Mouse (Mus musculus) gastrocnemius, adult 2 months (tissue): ENCODE measurements around the gene Grifin. TPM values are rescaled to one million over a fixed set of nuclear protein-coding genes. Genes with fewer than 3 reads are reported as not detected.

Experiments used
- DNase-seq: peaks from one replicate; pipeline ENCODE4 v3.0.0; 2022
- H3K27ac ChIP-seq: fragments of 200-600 bp; 2 replicates; pipeline ENCODE4 v1.8.1; 2022; ENCODE audit warnings: mild to moderate bottlenecking
- H3K4me3 ChIP-seq: fragments of 200-600 bp; 2 replicates; pipeline ENCODE4 v1.8.1; 2022; ENCODE audit warnings: mild to moderate bottlenecking, moderate library complexity
- CTCF ChIP-seq: fragments of 200-600 bp; IDR thresholded peaks from 2 replicates; pipeline ENCODE4 v1.8.1; 2022; ENCODE audit warnings: antibody characterized with exemption, mild to moderate bottlenecking, moderate library complexity
- intact Hi-C: fragments of 180-260 bp; cut with DNase I; formaldehyde crosslinking; loops from one replicate; pipeline ENCODE4 v1.15.1; 2025
- long read RNA-seq, 2 experiments: library from polyadenylated mRNA; stranded (forward); transcript quantifications; one replicate each; pipeline ENCODE4 v2.0.0; 2021
- total RNA-seq, 2 experiments: library from RNA; stranded (reverse); gene quantifications; 2 replicates each; pipeline ENCODE4 v1.2.3; 2021

Gene Grifin
- total RNA-seq, result not detected
- long read RNA-seq, experiment 1, result 0 reads
- long read RNA-seq, experiment 2, result 0 reads

DNA sequence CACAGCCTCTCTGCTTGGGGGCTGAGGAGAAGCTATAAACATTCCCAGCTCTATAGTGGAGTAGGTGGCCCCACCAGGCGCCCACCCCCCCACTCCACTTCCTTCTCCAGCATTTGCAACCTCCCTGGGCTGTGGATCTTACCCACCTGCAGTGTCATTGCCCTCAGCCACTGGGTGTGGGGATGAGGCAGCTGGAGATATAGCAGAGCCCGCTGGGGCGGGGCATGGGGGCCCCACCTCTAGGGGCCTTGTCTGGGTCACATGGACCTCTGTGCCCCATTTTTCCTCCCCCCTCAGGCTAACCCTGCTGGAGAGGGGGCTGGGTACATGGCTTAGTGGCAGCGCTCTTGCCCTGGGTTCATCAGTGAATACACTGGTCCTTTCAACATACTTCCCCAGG is at the start of gene Grifin:
Gene Grifin, minus strand, starts transcription at position 176 of the 400 bp plus-strand sequence.
- TF ChIP-seq CTCF, result no peak
- H3K27ac ChIP-seq, result peak within 1 kb of the TSS; percentile 35; the same call in 1 of the 2 replicates
- intact Hi-C loops, result no loop called here
- no peak within 1 kb of the TSS for H3K4me3 ChIP-seq
- no peak for DNase-seq

DNA sequence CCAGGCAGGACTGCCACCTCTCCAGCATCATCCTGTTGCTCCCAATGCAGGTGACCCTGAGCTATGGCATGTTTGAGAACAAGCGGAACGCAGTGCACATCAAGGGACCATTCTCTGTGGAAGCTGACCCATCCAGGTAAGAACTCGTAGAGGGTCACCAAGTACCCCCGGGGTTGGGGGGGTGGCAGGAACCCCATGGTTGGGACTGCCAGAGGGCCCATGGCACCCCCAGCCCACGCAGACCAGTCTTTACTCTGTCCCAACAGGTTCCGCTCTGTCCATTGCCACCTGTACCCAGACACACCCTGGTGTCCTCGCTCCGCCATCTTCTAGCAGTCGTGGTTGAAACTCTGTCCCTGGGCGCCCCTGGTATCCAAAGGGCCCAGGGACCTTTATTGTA is 49.3 kb upstream of the Grifin start:
- no peak overlapping the region for H3K4me3 ChIP-seq
- no peak overlapping the region for H3K27ac ChIP-seq
- intact Hi-C loops, result no loop called here
- TF ChIP-seq CTCF, result no peak
- DNase-seq, result no peak

DNA sequence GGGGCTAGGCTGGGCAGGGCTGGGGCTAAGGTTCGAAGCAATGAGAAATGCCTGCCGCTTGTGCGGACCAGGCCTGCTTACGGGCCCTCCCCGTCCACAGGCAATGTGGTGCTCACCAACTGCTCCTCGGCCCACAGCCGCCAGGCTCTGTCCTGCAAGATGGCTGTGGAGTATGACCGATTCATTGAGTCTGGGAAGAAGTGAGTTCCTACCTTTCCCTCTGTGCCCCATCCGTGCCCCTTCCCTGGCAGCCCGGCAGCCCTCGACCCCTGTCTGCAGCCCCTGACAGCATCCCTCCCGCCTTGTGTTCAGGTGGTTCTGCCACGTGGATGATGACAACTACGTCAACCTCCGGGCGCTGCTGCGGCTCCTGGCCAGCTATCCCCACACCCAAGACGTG is 47.3 kb upstream of the Grifin start:
- peak overlapping the region; percentile 82; the same call in 1 of the 2 replicates for H3K27ac ChIP-seq
- intact Hi-C loops, result no loop called here
- DNase-seq, result no peak
- H3K4me3 ChIP-seq, result peak overlapping the region; percentile 83
- no peak for TF ChIP-seq CTCF

DNA sequence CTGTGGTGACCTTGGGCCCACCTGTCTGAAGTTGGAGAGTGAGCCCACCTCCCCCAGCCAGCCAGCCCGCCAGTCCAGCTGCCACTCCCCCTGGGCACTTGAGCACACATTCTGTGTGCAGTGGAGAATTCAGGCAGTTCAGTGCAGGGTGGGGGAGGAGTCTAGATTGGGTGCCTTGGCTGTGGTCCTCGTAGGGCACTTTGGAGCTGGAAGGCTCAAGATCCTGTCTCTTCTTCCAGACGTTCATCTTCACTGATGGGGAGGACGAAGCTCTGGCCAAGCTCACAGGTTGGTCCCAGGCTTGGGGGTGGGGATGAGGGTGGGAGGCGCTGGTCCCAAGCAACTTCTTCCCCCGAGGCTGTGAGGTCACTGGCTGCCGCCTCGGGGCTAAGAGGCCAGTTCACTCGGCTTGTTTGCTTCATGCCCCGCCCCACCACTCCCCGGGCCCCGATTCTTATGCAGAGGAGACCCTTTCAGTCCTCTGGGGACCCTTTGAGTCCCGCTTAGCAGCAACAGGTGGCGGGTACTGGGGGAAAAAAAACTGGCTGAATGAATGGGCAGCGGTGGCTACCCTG is 46.8 kb upstream of the Grifin start:
- Histone ChIP-seq H3K4me3 (peak overlapping the region; percentile 83), H3K27ac (peak overlapping the region; percentile 82)
- TF ChIP-seq CTCF, result no peak
- intact Hi-C loops, result no loop called here
- DNase-seq, result no peak

DNA sequence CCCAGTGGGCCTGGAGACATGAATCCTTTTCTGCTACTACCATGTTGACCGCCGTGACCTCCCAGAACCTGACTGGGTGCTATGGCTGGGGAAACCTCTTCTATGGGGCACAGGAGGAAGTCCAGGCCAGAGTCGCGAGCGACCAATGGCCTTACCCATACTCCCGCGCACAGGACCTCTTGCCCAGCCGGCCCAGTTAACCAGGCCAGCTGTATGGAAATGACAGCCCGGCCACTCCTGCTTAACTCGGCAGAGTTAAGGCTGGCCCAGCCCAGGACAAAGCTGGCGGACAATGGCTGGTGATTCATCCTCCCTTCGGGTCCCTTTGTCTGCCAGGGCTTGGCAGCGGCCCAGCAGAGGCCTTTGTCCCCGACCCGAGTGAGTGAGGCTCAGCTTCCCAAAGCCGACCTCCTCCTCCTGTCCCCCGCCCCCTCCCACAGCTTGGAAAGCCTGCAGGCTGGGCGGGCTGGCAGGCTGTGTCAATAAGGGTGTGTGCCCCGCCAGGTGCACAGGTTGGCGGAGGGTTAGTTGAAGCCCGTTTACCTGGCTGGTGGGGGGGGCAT is 46.2 kb upstream of the Grifin start:
- peak overlapping the region; percentile 83 for H3K4me3 ChIP-seq
- intact Hi-C loops, result no loop called here
- peak; percentile 86 for DNase-seq
- TF ChIP-seq CTCF, result no peak
- peak overlapping the region; percentile 82 for H3K27ac ChIP-seq

DNA sequence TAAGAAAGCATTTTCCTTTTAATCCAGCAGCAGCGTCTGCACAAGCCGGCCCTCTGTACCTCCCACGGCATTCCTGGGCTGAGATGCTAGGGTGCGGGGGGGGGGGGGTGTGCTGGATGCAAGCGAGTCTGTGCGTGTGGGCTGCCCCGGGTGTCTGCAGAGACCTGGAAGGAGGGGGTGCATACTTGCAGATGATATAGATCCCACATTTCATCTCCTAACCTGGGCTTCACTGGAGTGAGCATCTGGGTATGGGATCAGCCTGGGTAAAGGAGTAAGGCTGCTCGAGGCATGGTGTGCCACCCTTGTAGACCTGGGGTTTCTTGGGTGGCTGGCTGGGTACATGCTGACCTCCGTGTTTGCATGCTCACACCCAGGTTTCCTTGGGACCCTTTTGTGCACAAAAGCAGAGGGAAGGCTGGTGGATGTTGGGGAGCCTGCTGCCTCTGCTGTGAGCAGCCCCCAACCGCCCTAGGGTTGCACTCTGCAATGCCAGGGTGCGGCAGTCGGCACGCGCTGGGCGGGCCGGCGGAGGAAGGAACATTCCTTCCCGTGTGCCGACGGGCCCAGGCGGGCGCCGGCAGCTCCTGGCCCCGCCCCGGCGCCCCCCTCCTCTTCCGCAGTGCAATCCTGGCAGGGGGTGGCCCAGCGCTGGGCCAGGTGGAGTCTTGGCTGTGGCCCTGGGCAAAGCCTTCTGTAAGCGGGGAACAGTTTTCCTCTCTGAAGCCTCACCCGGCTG is 45.6 kb upstream of the Grifin start:
- peak; percentile 65 for DNase-seq
- no peak for TF ChIP-seq CTCF
- Histone ChIP-seq H3K27ac (peak overlapping the region; percentile 82), H3K4me3 (peak overlapping the region; percentile 83)
- intact Hi-C loops, result no loop called here

DNA sequence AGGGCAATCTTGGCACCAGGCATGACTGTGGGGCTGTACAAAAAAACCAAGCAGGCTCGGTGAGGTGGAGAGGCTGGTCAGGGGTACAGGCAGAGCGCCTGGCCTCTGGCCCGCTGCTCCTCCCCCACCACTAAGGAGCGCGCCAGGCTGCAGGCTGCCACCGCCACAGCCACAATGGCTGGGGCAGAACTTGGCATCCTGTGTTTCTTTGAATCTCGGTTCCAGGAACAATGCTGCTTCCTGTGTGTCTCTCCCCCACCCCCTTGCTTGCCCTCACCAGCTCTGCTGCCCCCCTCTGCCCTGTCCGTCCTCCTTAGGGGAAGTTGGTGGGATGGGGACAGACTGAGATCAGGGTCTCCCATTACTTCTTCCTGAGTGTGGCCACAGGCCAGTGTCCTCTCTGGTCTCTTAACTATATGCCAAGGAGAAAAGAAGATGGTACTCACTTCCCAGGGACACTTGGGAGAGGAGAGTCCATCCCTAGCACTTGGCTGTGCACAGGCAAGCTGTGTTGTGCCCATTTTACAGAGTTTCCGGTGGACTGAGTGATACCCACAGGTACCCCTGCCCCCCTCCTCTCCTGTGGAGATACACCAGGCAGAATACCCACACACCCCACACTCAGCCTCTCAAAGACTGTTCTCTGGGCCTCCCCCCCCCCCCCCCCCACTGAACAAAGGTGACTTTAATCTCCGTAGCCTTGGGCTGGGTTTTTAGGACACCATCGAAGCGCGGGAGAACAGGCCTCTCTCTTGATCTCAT is 44.8 kb upstream of the Grifin start:
- DNase-seq, result peak; percentile 52
- intact Hi-C loops, result no loop called here
- H3K4me3 ChIP-seq, result peak overlapping the region; percentile 83
- TF ChIP-seq CTCF, result no peak
- H3K27ac ChIP-seq, result peak overlapping the region; percentile 82

DNA sequence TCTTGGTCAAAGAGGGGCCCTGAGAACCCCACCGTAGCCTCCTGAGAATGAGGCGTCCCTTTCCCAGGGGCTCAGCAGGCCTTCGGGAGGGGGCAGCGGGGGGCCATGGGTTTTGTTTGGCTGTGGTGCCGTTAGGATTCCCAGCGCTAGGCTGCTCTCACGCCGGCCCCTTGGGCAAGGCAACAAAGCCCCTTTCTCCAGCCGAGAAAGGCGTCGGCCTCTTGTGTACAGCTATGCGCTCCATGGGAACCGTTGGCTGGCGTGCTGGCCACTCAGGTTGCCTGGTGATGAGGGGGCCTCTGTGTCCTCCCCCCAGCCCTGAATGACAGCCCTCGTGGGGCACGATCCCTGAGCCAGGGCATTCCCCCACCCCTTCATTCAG is 43.8 kb upstream of the Grifin start:
- DNase-seq, result no peak
- Histone ChIP-seq H3K27ac (peak overlapping the region; percentile 82), H3K4me3 (peak overlapping the region; percentile 83)
- no peak for TF ChIP-seq CTCF
- intact Hi-C loops, result no loop called here

DNA sequence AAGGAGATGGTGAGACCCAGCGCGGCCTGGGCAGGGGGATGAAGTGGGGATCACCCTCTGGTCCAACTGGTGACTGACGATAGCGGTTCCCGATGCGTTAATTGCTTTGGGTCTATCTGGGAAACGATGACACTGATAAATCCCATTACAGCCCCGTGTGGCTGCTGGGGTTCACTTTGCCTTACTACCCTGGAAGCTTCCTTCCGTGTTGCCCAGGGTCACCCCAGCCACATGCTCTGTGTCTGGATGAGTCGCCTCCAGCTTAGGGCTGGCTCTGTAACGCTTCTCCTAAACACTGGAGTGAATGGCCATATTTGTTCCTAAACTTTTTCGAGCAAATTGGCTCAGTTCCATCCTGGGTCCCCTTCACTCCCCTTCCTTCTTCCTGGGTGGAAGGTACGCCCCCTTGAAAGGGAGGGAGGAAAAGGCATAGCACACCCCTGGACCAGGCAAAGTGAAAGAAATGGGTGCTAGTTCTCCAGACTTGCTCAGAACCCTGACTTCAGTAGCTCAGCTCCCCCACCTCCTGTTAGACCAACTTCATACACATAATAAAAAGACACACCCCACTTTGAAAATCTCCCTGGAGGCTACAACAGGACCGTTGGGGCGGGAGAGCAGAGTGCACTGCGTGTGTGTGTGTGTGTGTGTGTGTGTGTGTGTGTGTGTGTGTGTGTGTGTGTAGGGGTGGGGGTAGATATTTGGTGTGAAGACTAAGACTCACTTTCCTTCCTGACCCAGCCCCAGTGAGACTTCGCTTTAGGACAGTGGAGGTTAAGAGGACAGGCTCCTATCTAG is 43.2 kb upstream of the Grifin start:
- peak overlapping the region; percentile 82 for H3K27ac ChIP-seq
- no peak for TF ChIP-seq CTCF
- no peak for DNase-seq
- H3K4me3 ChIP-seq, result peak overlapping the region; percentile 83
- intact Hi-C loops, result no loop called here

DNA sequence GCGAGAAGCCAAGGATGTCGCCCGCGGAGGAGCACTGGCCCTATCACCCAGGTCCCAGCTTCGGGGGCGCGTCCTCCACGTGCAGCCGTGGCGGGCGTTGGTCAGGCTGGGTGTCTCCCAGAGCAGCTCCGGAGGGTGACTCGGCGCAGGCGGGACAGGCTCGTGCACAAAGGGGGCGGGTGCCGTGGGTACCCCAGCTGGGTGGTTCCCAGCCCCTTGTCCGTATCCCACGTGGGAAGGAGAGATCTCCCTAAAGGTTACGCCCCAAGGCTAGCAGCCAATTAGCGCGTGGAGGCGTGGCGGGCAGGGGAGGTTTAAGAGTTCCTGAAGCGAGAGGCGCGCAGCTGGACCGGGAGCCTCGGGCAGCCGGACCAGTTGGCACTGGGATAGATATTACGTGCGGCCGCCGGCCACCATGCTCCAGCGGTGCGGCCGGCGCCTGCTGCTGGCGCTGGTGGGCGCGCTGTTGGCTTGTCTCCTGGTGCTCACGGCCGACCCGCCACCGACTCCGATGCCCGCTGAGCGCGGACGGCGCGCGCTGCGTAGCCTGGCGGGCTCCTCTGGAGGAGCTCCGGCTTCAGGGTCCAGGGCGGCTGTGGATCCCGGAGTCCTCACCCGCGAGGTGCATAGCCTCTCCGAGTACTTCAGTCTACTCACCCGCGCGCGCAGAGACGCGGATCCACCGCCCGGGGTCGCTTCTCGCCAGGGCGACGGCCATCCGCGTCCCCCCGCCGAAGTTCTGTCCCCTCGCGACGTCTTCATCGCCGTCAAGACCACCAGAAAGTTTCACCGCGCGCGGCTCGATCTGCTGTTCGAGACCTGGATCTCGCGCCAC is 42.3 kb upstream of the Grifin start, which contains the start of gene Lfng:
Gene Lfng, plus strand, starts transcription at position 320 of the 835 bp plus-strand sequence.
- peak within 1 kb of the TSS; percentile 83 for H3K4me3 ChIP-seq
- H3K27ac ChIP-seq, result peak within 1 kb of the TSS; percentile 82
- intact Hi-C loops, result no loop called here
- peak; percentile 93 for DNase-seq
- TF ChIP-seq CTCF, result no peak; the same call in 1 of the 2 replicates

DNA sequence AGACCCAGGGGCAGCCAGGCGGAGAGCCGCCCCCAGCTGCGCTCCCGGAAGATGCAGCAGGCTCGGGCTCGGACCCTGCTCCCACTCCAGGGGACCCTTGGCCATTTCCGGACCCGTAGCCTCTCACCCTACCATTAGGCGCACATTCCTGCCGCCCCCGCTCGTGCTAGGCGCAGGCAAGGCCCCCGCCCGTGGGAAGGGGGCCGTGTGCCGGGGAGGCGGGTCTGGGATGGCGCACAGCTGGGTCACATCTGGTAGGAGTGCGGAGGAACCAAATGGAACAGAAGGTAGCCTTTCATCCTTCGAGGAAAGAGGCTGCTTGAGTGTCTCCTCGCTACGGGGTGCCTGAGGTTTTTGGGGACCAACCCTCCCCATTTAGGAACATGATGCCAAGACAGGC is 41.5 kb upstream of the Grifin start:
- intact Hi-C loops, result no loop called here
- Histone ChIP-seq H3K27ac (peak overlapping the region; percentile 82), H3K4me3 (peak overlapping the region; percentile 83)
- no peak for TF ChIP-seq CTCF
- no peak for DNase-seq
